Mouse (Mus musculus) layer of hippocampus, adult 9-11 months (tissue): ENCODE results near the gene Fzd5.

Source experiments
- DNase-seq: peaks from one replicate; pipeline ENCODE4 v3.0.0; 2022

Fzd5 gene

GRCm38 (mm10) chr1:64737502-64738179, at the start of gene Fzd5:
TSS of gene Fzd5 (minus strand) at chr1:64737751.
- DNase-seq = peak; percentile 86

GRCm38 (mm10) chr1:64779863-64780262, 42.3 kb upstream of the Fzd5 start:
- DNase-seq = no peak

GRCm38 (mm10) chr1:64779415-64779814, 41.9 kb upstream of the Fzd5 start:
- no peak for DNase-seq

GRCm38 (mm10) chr1:64773305-64773704, 35.8 kb upstream of the Fzd5 start:
- DNase-seq = no peak

GRCm38 (mm10) chr1:64770169-64770568, 32.6 kb upstream of the Fzd5 start:
- no peak for DNase-seq

- DNase-seq = no peak
Measured at GRCm38 (mm10) chr1:64761646-64762045, 24.1 kb upstream of the Fzd5 start.

GRCm38 (mm10) chr1:64757766-64758165, 20.2 kb upstream of the Fzd5 start:
- no peak for DNase-seq

- no peak for DNase-seq
Measured at GRCm38 (mm10) chr1:64757254-64757653, 19.7 kb upstream of the Fzd5 start.

- no peak for DNase-seq
Measured at GRCm38 (mm10) chr1:64756640-64757030, 19.1 kb upstream of the Fzd5 start.

GRCm38 (mm10) chr1:64755971-64756639, 18.6 kb upstream of the Fzd5 start:
- no peak for DNase-seq

- DNase-seq = no peak
Measured at GRCm38 (mm10) chr1:64754658-64755057, 17.1 kb upstream of the Fzd5 start.

GRCm38 (mm10) chr1:64753668-64754067, 16.1 kb upstream of the Fzd5 start:
- no peak for DNase-seq

- DNase-seq = no peak
Measured at GRCm38 (mm10) chr1:64753109-64753508, 15.6 kb upstream of the Fzd5 start.

- DNase-seq = no peak
Measured at GRCm38 (mm10) chr1:64744616-64745015, 7.1 kb upstream of the Fzd5 start.

GRCm38 (mm10) chr1:64742741-64743408, 5.3 kb upstream of the Fzd5 start:
- no peak for DNase-seq

GRCm38 (mm10) chr1:64738661-64739082, 1.1 kb upstream of the Fzd5 start:
- no peak for DNase-seq

- no peak for DNase-seq
Measured at GRCm38 (mm10) chr1:64738180-64738555, 617 bp upstream of the Fzd5 start.

GRCm38 (mm10) chr1:64736681-64737501, 660 bp downstream of the Fzd5 start:
- DNase-seq = no peak

GRCm38 (mm10) chr1:64735781-64736680, 1.5 kb downstream of the Fzd5 start:
- peak; percentile 13 for DNase-seq

GRCm38 (mm10) chr1:64734771-64735750, 2.5 kb downstream of the Fzd5 start:
- DNase-seq = no peak
